Mouse (Mus musculus): ENCODE measurements at regions not wholly inside any gene's neighbourhood (a gene's known extent, or its start where the extent isn't known, plus 50 kb on each side); places are given as distances from the start of the nearest gene placed in this dataset.

- Histone ChIP-seq H3K79me2 (ENCODE audit: control insufficient read depth, insufficient read depth, low read length, poor library complexity) (no peaks in the 10 kb centered on the region), H3K27me3 (ENCODE audit: control insufficient read depth in 1 of 2, insufficient read depth in 2 of 2, low read length in 2 of 2) (no peaks in the 10 kb centered on the region), H3K36me3 (ENCODE audit: control insufficient read depth in 1 of 2, insufficient read depth in 2 of 2, low read length in 2 of 2) (no peaks in the 10 kb centered on the region), H3K4me3 (ENCODE audit: control insufficient read depth in 1 of 2, insufficient read depth in 1 of 2, low read depth in 2 of 2, low read length in 2 of 2) (no peak overlapping the region), H3K9me3 (replicated peaks; ENCODE audit: insufficient read depth, low read length) (no peaks in the 10 kb centered on the region), H3K9ac (ENCODE audit: control insufficient read depth, low read depth, low read length, poor library complexity, severe bottlenecking) (no peak overlapping the region), H3K27ac (ENCODE audit: control insufficient read depth, low read depth, low read length) (no peak overlapping the region), H3K4me1 (ENCODE audit: control insufficient read depth in 1 of 2, insufficient read depth in 2 of 2, low read length in 2 of 2) (no peaks in the 10 kb centered on the region)
- no peak for DNase-seq (ENCODE audit: low read depth, low spot score)
- TF ChIP-seq HCFC1 (IDR thresholded peaks at IDR 0.05; ENCODE audit: low read depth, low read length) (no peak), GABPA (IDR thresholded peaks at IDR 0.05; ENCODE audit: low read depth, low read length) (no peak), POLR2A (IDR thresholded peaks at IDR 0.05; ENCODE audit: control insufficient read depth in 1 of 2, insufficient read depth in 1 of 2, low read depth in 1 of 2, low read length in 2 of 2, poor library complexity in 1 of 2) (no peak), MXI1 (IDR thresholded peaks at IDR 0.05; ENCODE audit: low read depth, low read length) (no peak), SMC3 (IDR thresholded peaks at IDR 0.05; ENCODE audit: low read depth, low read length) (no peak), CHD1 (IDR thresholded peaks at IDR 0.05; ENCODE audit: low read depth, low read length) (no peak), ZKSCAN1 (IDR thresholded peaks at IDR 0.05; ENCODE audit: low read depth, low read length) (no peak), NELFE (IDR thresholded peaks at IDR 0.05; ENCODE audit: low read depth, low read length) (no peak), MAX (IDR thresholded peaks at IDR 0.05; ENCODE audit: low read length) (no peak), GATA1 (IDR thresholded peaks at IDR 0.05; ENCODE audit: low read depth, low read length) (no peak), MEF2A (IDR thresholded peaks at IDR 0.05; ENCODE audit: extremely low read depth, insufficient replicate concordance, low read depth, low read length, poor library complexity, severe bottlenecking) (no peak), ZNF384 (IDR thresholded peaks at IDR 0.05; ENCODE audit: low read depth, low read length) (no peak), SIN3A (IDR thresholded peaks at IDR 0.05; ENCODE audit: low read length) (no peak), ZMIZ1 (IDR thresholded peaks at IDR 0.05; ENCODE audit: low read depth, low read length) (no peak)
These were observed 78.5 kb upstream of the Foxb1 start for GRCm38 (mm10) chr9:69839198-69839597.

GRCm38 (mm10) chr9:69844712-69845111 lies 84.0 kb upstream of the Foxb1 start:
- no peaks in the 10 kb centered on the region for H3K4me1 ChIP-seq (ENCODE audit: control insufficient read depth in 1 of 2, insufficient read depth in 2 of 2, low read length in 2 of 2)
- no peak overlapping the region for H3K4me3 ChIP-seq (ENCODE audit: control insufficient read depth in 1 of 2, insufficient read depth in 1 of 2, low read depth in 2 of 2, low read length in 2 of 2)
- no peaks in the 10 kb centered on the region for H3K27me3 ChIP-seq (ENCODE audit: control insufficient read depth in 1 of 2, insufficient read depth in 2 of 2, low read length in 2 of 2)
- H3K27ac ChIP-seq (ENCODE audit: control insufficient read depth, low read depth, low read length) = no peak overlapping the region
- no peak for DNase-seq (ENCODE audit: low read depth, low spot score)
- H3K9ac ChIP-seq (ENCODE audit: control insufficient read depth, low read depth, low read length, poor library complexity, severe bottlenecking) = no peak overlapping the region
- H3K79me2 ChIP-seq (ENCODE audit: control insufficient read depth, insufficient read depth, low read length, poor library complexity) = no peaks in the 10 kb centered on the region; the same call in 1 of the 2 replicates
- TF ChIP-seq MAZ (IDR thresholded peaks at IDR 0.05; ENCODE audit: low read depth, low read length) (no peak), JUND (IDR thresholded peaks at IDR 0.05; ENCODE audit: low read depth, low read length) (no peak), SIN3A (IDR thresholded peaks at IDR 0.05; ENCODE audit: low read length) (no peak), SMC3 (IDR thresholded peaks at IDR 0.05; ENCODE audit: low read depth, low read length) (no peak)
- no peaks in the 10 kb centered on the region for H3K36me3 ChIP-seq (ENCODE audit: control insufficient read depth in 1 of 2, insufficient read depth in 2 of 2, low read length in 2 of 2)
- no peaks in the 10 kb centered on the region for H3K9me3 ChIP-seq (replicated peaks; ENCODE audit: insufficient read depth, low read length)

- Histone ChIP-seq H3K79me2 (ENCODE audit: control insufficient read depth, insufficient read depth, low read length, poor library complexity) (no peaks in the 10 kb centered on the region; the same call in 1 of the 2 replicates), H3K36me3 (ENCODE audit: control insufficient read depth in 1 of 2, insufficient read depth in 2 of 2, low read length in 2 of 2) (no peaks in the 10 kb centered on the region), H3K27me3 (ENCODE audit: control insufficient read depth in 1 of 2, insufficient read depth in 2 of 2, low read length in 2 of 2) (no peaks in the 10 kb centered on the region), H3K4me1 (ENCODE audit: control insufficient read depth in 1 of 2, insufficient read depth in 2 of 2, low read length in 2 of 2) (no peaks in the 10 kb centered on the region), H3K9ac (ENCODE audit: control insufficient read depth, low read depth, low read length, poor library complexity, severe bottlenecking) (no peak overlapping the region), H3K9me3 (replicated peaks; ENCODE audit: insufficient read depth, low read length) (no peaks in the 10 kb centered on the region), H3K4me3 (ENCODE audit: control insufficient read depth in 1 of 2, insufficient read depth in 1 of 2, low read depth in 2 of 2, low read length in 2 of 2) (no peak overlapping the region), H3K27ac (ENCODE audit: control insufficient read depth, low read depth, low read length) (no peak overlapping the region)
- no peak for DNase-seq (ENCODE audit: low read depth, low spot score)
- TF ChIP-seq CTCF (IDR thresholded peaks at IDR 0.05 in 2 of 3, conservative IDR thresholded peaks at IDR 0.05 in 1 of 3; ENCODE audit: control insufficient read depth in 1 of 3, insufficient read depth in 1 of 3, low read depth in 2 of 3, low read length in 3 of 3, poor library complexity in 1 of 3, severe bottlenecking in 1 of 3) = no peak
- TF ChIP-seq E2F4 (IDR thresholded peaks at IDR 0.05; ENCODE audit: borderline replicate concordance, low read depth, low read length) = no peak
- TF ChIP-seq POLR2AphosphoS5 (IDR thresholded peaks at IDR 0.05; ENCODE audit: borderline replicate concordance, low read depth, low read length) = no peak
- TF ChIP-seq GABPA (IDR thresholded peaks at IDR 0.05; ENCODE audit: low read depth, low read length) = no peak
- no peak for TF ChIP-seq JUND (IDR thresholded peaks at IDR 0.05; ENCODE audit: low read depth, low read length)
- TF ChIP-seq NRF1 (IDR thresholded peaks at IDR 0.05; ENCODE audit: insufficient read depth, low read depth, low read length, poor library complexity, severe bottlenecking) = no peak
- TF ChIP-seq ETS1 (IDR thresholded peaks at IDR 0.05; ENCODE audit: low read depth, low read length) = no peak
- no peak for TF ChIP-seq POLR2A (IDR thresholded peaks at IDR 0.05; ENCODE audit: control insufficient read depth in 1 of 2, insufficient read depth in 1 of 2, low read depth in 1 of 2, low read length in 2 of 2, poor library complexity in 1 of 2)
- TF ChIP-seq EP300 (IDR thresholded peaks at IDR 0.05; ENCODE audit: low read depth in 1 of 2, low read length in 2 of 2) = no peak
- TF ChIP-seq ZC3H11A (IDR thresholded peaks at IDR 0.05; ENCODE audit: low read depth, low read length) = no peak
- TF ChIP-seq SIN3A (IDR thresholded peaks at IDR 0.05; ENCODE audit: low read length) = no peak
- no peak for TF ChIP-seq NELFE (IDR thresholded peaks at IDR 0.05; ENCODE audit: low read depth, low read length)
- TF ChIP-seq MEF2A (IDR thresholded peaks at IDR 0.05; ENCODE audit: extremely low read depth, insufficient replicate concordance, low read depth, low read length, poor library complexity, severe bottlenecking) = no peak
These were observed 84.5 kb upstream of the Foxb1 start for GRCm38 (mm10) chr9:69845210-69845609.

Measured in MEL (cell line).